Mouse (Mus musculus): ENCODE measurements at regions not wholly inside any gene's neighbourhood (a gene's known extent, or its start where the extent isn't known, plus 50 kb on each side); places are given as distances from the start of the nearest gene placed in this dataset.

GRCm38 (mm10) chr14:80485149-80485548 is 501.3 kb downstream of the Olfm4 start:
- DNase-seq = no peak

DNA sequence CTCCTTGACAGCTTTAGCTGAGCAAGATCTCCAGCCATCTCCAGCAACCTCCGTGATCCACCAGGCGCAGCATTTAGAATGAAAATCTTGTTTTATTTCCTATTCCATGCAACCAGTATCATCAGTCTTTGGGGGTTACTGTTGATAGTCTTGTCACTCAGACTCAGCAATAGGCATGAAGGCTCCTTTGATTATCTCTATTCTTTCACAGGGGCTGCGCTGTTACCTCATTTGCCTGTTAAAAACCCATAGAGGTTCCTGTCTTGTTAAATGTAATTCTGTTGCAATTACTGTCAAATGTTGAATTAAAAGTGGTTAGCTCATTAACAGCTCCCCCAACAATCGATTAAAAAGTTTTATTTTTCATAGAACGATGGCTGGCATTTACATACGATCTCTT is 502.7 kb downstream of the Olfm4 start:
- no peak for DNase-seq

- DNase-seq = no peak
These were observed 508.4 kb downstream of the Olfm4 start for GRCm38 (mm10) chr14:80492043-80492900.

DNA sequence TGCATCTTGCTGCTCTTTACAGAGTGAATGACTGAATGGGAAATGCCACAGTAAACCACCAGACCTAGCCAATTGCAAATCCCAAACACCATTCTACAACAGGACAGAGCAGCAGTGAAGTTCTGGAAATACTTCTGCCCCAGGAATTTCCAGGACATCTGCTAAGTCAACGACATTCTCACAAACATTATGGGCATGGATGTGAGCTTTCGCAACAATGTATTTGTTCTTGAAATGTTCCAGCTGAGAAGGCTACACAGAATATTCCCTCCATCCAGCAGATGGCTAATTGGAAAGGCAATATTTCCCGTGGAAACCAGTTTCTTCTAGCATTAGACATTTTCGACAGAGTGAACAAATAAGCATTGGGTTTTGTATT is 509.0 kb downstream of the Olfm4 start:
- DNase-seq = no peak

DNA sequence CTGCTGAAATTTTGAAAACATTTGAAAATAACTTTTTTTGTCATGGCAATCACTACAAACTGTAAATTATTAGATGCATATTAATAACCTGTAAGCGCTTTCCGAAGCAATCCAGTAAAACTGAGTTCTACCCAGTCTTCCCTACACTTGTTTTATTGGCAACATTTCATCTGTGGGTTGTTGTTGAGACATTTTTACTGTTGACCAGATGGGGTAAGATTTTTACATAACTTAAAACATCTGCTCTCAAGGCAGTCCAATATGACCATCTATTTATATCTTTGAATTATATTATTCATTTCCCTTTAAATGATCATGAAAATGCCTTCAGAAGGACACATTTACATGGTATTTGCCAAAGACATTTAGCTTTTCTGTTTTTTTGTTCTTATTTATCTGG is 520.5 kb downstream of the Olfm4 start:
- no peak for DNase-seq

DNA sequence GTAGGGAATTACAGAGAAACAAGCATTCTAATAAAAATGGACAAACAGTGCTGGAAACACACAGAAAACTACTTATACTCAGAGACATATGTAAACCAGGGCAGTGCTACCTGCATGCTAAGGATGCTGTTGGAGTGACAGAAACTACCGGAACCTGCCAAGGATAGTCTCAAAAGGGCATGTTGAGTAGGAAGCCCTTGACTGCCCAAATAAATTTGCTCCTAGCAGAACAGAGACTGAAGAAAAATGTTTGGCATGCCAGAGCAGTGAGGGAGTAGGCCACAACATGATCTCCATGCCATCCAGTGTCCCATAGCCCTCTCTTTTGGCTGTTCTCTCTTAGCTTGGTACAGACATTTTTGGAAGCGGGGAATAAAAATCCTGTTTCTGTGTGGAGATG is 532.7 kb downstream of the Olfm4 start:
- no peak for DNase-seq

DNA sequence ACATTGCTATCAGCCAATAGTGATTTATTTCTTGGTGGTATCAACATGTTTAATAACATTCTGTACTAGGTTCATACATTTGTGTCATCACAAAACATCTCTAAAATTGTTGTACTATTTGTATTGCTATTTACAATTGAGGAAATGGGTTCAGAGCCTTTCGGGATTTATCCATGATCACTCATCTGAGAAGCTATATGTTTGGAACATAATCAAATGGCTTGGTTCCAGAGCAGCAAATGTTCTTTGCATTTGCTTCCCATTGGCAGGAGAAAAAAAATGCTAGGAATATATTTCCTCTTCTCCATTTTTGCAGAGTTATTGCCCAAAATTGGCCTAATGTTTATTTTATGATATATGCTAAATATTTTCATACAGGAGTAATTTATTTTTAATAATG is 537.3 kb downstream of the Olfm4 start:
- no peak for DNase-seq

DNA sequence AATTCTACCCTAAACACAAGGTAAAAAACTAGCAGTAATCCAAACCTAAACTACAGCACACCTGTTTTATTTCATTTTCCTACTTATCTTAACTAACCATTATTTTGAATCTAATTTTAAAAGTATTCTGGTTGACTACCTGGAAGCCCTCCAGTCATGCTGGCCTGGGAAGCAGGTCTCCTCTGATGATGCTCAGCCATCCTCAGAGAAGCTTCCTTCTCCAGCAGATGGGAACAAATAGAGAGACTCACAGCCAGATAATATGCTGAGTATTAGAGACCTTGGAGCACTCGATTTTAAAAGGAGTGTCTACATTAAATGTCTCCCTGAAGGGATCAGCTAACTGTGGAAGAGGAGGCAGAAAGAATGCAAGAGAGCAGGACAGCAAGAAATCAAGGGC is 537.8 kb downstream of the Olfm4 start:
- DNase-seq = no peak

GRCm38 (mm10) chr14:80522536-80522935 is 538.7 kb downstream of the Olfm4 start:
- no peak for DNase-seq

- DNase-seq = no peak
These were observed 544.6 kb downstream of the Olfm4 start for GRCm38 (mm10) chr14:80528419-80529028.

- DNase-seq = peak in 1 of 2 experiments; percentile 3
These were observed 552.3 kb downstream of the Olfm4 start for GRCm38 (mm10) chr14:80536044-80536745.

DNA sequence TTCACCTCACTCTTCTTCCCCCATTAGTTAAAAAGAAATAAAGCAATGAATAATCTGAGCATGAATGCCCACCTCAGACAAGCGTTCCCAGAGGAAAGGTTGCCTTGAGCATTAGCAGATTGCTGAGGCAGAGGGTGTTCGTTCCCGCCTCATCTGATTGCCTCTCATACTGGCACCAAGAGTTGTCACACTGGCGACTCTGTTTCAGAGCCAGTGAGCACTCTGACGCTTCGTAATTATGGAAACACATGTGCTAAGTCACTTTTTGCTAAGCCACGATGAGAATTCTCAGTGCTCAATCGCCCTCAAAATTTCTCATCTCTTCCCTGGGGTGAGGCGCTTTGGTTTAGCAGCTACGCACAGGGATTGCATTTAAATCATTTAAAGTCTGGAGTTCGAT is 576.1 kb downstream of the Olfm4 start:
- no peak for DNase-seq

Data from kidney, adult 8-10 months (tissue).